Mouse (Mus musculus) layer of hippocampus, adult 18-20 months (tissue): ENCODE data around the gene Elp6. TPM values are rescaled to one million over a fixed set of nuclear protein-coding genes. Genes with fewer than 3 reads are reported as not detected.
A peak's percentile ranks its signal among the peaks of the same experiment; 100 is the strongest.

Source experiments
- DNase-seq, 2 experiments: peaks; one replicate each; pipeline ENCODE4 v3.0.0; 2022; ENCODE audit warnings: low spot score in 2 of 2
- long read RNA-seq: library from polyadenylated mRNA; stranded (forward); transcript quantifications from one replicate; pipeline ENCODE4 v2.0.0, GENCODE M21; 2021
- total RNA-seq, 2 experiments: library from RNA; stranded (reverse); gene quantifications; 2 replicates each; pipeline ENCODE4 v1.2.3; 2021

The Elp6 gene
- total RNA-seq: 10 to 100 TPM; 11.1 to 11.8 TPM
- long read RNA-seq, transcript Elp6-205 (7 exons, 1,304 nt): major isoform, 18 of 22 reads
- long read RNA-seq, partial matches to known transcripts: 0 of 22 reads
- long read RNA-seq, other reads (novel, unspliced or antisense): 4 of 22 reads

- peak; percentile 91 to 96 for DNase-seq
These were observed at the start of gene Elp6 for GRCm38 (mm10) chr9:110304969-110305651. Elp6 (plus strand) TSS chr9:110305173.

GRCm38 (mm10) chr9:110255407-110256019 is 49.5 kb upstream of the Elp6 start:
- DNase-seq: peak; percentile 43 to 50

- DNase-seq: no peak
These were observed 46.3 kb upstream of the Elp6 start for GRCm38 (mm10) chr9:110258646-110259045.

- no peak for DNase-seq
These were observed 45.9 kb upstream of the Elp6 start for GRCm38 (mm10) chr9:110259118-110259517.

DNA sequence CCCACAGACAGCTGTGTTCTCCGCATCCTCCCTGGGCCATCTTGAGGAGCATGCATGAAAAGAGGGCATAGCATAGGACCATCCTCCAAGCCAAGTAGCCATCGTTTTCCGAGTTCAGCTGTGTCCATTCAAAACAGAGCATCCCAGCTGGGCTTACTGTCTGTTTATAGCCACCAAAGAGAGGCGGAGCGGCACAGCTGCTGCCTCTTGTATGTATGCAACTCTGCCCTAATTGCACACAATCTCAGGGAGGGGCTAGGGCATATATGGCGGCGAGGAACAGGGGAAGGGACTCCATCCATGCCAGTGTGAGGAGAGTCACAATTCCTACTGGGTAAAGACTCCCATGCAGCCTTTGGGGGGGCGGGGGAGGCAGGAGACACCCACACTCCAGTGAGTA is 41.8 kb upstream of the Elp6 start:
- DNase-seq: no peak

- DNase-seq: no peak
These were observed 40.0 kb upstream of the Elp6 start for GRCm38 (mm10) chr9:110264991-110265390.

DNA sequence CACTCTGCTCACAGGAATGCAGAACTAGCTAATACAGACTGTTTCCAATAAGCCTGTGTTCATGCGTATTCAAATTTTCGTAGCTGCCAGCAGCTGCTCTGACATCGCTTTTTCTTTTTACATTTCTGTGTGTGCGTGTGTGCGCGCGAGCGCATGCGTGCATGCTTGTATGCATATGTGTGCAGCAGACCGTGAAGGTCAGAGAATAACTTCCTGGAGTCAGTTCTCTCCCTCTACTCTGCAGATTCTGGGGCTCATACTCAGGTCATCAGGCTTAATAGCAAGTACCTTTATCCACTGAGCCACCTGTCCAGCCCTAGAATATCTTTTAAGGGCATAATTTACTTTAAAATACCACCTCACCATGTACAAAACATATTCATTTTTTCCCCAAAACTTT is 36.6 kb upstream of the Elp6 start:
- no peak for DNase-seq

GRCm38 (mm10) chr9:110272330-110272729 is 32.6 kb upstream of the Elp6 start:
- no peak for DNase-seq

GRCm38 (mm10) chr9:110273507-110273906 is 31.5 kb upstream of the Elp6 start:
- DNase-seq: no peak

GRCm38 (mm10) chr9:110275882-110276281 is 29.1 kb upstream of the Elp6 start:
- DNase-seq: no peak

DNA sequence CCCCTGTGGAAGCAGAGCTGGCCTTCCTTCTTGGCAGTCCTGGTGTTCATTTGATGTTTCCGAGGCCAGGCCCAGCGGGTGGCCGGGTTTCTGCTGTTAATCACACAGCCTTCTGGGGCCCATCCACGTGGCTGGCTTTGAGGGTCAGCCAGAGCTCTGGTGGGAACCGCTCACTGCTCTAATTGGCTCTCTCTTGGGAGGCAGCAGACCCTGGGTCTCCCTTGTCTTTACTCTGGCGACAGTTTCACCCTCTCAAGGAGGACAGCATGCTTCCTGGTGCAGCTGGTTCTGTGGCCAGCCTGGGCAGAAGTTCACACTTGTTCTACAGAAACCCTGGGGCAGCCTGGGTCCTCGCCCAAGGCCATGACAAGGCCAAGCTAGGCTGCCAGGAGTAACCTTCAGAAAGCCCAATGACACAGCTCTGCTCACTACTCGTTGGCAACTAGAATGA is 27.5 kb upstream of the Elp6 start:
- DNase-seq: peak; percentile 49 to 76

DNA sequence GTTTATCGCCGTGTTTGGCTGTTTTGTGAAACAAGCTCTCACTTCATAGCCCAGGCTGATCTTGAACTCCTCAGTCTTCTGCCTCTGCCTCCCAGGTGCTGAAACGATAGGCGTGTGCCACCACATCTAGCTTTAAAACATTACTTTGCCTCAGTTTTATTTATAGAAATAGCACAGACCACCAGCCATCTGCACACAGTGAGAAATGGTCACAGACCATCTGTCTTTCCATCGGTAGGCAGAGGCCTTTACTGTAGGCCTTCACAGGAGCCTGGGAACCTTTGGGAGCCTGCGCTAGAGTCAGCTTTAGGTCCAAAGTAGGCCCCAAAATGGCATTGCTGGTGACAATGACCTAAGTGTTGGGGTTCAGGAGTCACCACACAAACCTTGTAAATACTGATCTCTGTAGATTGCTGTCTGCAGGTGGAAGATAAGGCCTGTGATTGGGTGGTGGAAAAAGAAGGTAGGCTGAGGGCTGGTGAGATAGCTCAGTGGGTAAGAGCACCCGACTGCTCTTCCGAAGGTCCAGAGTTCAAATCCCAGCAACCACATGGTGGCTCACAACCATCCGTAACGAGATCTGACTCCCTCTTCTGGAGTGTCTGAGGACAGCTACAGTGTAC is 20.8 kb upstream of the Elp6 start:
- DNase-seq: no peak

DNA sequence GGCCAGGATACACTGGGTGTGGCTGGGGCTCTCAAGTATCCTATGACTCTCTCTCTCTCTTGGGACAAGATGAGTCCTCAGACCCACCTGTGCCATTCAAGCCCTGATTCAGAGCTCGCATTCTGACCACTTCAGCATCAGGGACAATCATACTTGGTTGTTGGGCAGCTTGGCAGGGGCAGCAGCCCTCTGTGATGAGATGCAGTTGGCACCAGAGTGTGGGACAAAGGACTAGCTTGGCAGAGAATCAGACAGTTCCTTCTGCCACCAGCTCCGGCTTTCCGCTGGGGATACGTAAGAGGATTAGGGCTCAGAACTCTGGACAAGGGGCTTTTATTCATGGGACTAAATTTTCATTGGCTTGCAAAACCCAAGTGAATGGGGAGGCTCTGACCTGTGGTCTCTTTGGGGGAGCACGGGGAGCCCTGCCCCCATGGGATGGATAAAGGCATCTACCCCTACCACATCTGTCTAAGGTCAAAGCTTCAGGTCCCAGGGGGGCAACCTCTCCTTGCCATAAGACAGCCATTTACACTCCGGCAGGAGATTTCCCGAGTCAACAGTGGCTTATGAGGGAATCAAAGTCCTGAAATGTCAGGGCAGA is 17.6 kb upstream of the Elp6 start:
- DNase-seq: peak; percentile 41 to 63

- peak in 1 of 2 experiments; percentile 24 for DNase-seq
These were observed 11.7 kb upstream of the Elp6 start for GRCm38 (mm10) chr9:110293254-110293718.

DNA sequence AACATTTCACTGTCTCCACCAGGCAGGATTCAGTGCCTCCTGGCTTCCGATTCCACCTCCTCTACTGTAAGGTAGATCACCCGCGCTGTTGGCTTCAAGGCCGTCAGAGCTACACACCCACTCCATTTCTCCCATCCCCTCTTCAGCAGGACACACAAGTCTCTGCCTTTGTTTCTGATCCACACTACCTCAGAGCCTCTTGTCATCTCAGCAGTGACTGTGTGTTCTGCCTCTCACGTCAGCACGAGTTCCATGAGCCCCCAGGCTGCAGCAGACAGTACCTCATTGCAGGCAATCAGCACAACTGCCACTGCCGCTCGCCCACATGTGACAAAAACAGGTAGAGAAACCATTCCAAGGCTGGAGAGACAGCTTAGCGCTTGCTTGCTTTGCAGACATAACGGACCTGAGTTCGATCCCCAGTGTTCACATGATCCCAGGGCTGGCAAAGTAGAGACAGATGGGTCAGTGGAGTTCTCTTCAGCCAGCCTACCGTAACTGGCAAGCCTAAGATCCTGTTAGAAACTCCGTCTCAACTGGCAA is 11.0 kb upstream of the Elp6 start:
- DNase-seq: no peak

GRCm38 (mm10) chr9:110294786-110295185 is 10.2 kb upstream of the Elp6 start:
- DNase-seq: no peak

- DNase-seq: peak; percentile 66 to 91
These were observed 7.9 kb upstream of the Elp6 start for GRCm38 (mm10) chr9:110296867-110297627.

- DNase-seq: no peak
These were observed 457 bp upstream of the Elp6 start for GRCm38 (mm10) chr9:110304516-110304915.

DNA sequence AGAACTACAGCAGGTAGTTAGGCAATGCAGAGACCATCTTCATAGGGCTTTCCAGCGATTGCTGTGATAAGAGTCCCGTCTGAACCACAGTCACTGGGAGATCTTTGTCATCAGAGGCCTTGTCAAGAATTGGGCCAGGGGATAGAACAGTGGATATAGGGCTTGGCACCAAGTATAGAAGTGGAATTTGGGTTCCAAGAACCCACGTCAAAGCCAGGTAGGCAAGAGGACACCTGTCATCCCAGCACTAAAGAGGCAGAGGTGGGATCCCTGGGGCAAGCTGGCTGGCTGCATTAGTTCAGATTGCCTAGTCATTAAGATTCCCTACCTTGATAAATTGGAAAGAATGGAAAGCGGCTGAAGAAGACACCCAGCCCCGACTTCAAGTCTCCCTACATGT is 1.4 kb downstream of the Elp6 start:
- no peak for DNase-seq

DNA sequence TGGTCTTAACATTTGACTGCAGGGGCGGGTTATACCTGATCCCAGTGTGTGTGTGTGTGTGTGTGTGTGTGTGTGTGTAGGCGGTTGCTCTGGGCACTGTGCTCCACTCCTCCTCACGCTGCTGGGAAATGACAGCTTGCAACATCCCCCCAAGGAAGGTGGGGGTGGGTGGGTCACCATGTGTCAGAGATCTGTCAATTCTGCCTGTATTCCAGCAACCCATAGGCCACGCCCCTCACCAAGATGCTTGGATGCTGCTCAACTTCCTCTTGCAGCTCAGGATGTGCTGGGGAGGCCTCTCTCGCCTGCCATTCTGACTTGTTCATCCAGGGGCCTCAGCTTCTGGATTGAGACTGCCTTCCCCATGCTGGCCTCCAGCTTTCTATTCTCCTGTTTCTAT is 9.7 kb downstream of the Elp6 start:
- peak in 1 of 2 experiments; percentile 60 for DNase-seq

DNA sequence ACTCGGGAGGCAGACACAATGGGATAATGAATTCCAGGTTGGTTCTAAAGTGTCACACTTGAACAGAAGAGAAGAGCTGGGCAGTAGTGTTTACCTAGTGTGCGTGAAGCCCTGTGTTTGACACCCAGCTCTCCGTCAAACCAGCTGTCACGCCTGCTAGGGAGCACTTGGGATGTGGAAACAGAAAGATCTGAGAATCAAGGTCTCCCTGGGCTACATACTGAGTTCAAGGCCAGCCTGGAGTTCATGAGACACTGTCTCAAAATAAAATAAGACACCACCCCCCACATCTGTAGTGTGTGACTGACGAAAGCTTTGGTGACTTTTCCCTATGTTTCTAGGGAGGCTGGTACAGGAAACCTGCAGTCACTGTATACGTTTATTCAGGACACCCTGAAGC is 10.4 kb downstream of the Elp6 start:
- no peak for DNase-seq
